Mouse (Mus musculus): ENCODE results near the gene Rpl21. TPM values are rescaled to one million over a fixed set of nuclear protein-coding genes. Genes with fewer than 3 reads are reported as not detected.

Rpl21 gene
- polyA plus RNA-seq, 1 experiment, result 519 TPM

GRCm38 (mm10) chr5:146790944-146791343, 41.7 kb upstream of the Rpl21 start:
- H3K27me3 ChIP-seq (ENCODE audit: control insufficient read depth, insufficient read depth, insufficient read length), result no peaks in the 10 kb centered on the region
- no peak overlapping the region for H3K4me3 ChIP-seq
- no peak overlapping the region for H3K4me2 ChIP-seq (ENCODE audit: low read depth)
- peaks cover 84% of the 10 kb centered on the region for H3K79me2 ChIP-seq (ENCODE audit: control insufficient read depth, insufficient read depth)
- no peaks in the 10 kb centered on the region for H3K36me3 ChIP-seq (ENCODE audit: control insufficient read depth, insufficient read depth)
- TF ChIP-seq POLR2AphosphoS2 (IDR thresholded peaks at IDR 0.05; ENCODE audit: insufficient read length, low read depth), result no peak
- H3ac ChIP-seq (ENCODE audit: control insufficient read depth, insufficient read length), result no peak overlapping the region

- H3K27me3 ChIP-seq (ENCODE audit: control insufficient read depth, insufficient read depth, insufficient read length), result no peaks in the 10 kb centered on the region
- peak overlapping the region; percentile 62 for H3K4me3 ChIP-seq
- TF ChIP-seq SRF (IDR thresholded peaks at IDR 0.05; ENCODE audit: control insufficient read depth, insufficient read length, low read depth) (no peak), CEBPB (IDR thresholded peaks at IDR 0.05; ENCODE audit: insufficient read depth, poor library complexity, severe bottlenecking) (no peak), USF1 (IDR thresholded peaks at IDR 0.05; ENCODE audit: low read depth) (peak; percentile 76), E2F4 (IDR thresholded peaks at IDR 0.05; ENCODE audit: insufficient read depth) (no peak)
- peak overlapping the region; percentile 40 for H3K4me2 ChIP-seq (ENCODE audit: low read depth)
- no peaks in the 10 kb centered on the region for H3K36me3 ChIP-seq (ENCODE audit: control insufficient read depth, insufficient read depth)
- no peak overlapping the region for H3ac ChIP-seq (ENCODE audit: control insufficient read depth, insufficient read length)
- H3K79me2 ChIP-seq (ENCODE audit: control insufficient read depth, insufficient read depth), result peaks cover 71% of the 10 kb centered on the region
These were observed 40.4 kb upstream of the Rpl21 start for GRCm38 (mm10) chr5:146792140-146792791.

GRCm38 (mm10) chr5:146793630-146794083, 39.0 kb upstream of the Rpl21 start:
- TF ChIP-seq E2F4 (IDR thresholded peaks at IDR 0.05; ENCODE audit: insufficient read depth), result no peak
- TF ChIP-seq POLR2A (IDR thresholded peaks at IDR 0.05; ENCODE audit: insufficient read length, low read depth), result no peak
- no peak for TF ChIP-seq REST (IDR thresholded peaks at IDR 0.05; ENCODE audit: insufficient read depth, insufficient read length)
- TF ChIP-seq USF1 (IDR thresholded peaks at IDR 0.05; ENCODE audit: low read depth), result no peak
- TF ChIP-seq TCF3 (IDR thresholded peaks at IDR 0.05; ENCODE audit: insufficient read length, low read depth), result no peak
- no peak for TF ChIP-seq SRF (IDR thresholded peaks at IDR 0.05; ENCODE audit: control insufficient read depth, insufficient read length, low read depth)
- no peak for TF ChIP-seq MYOG (IDR thresholded peaks at IDR 0.05; ENCODE audit: control insufficient read depth in 1 of 3, insufficient read depth in 1 of 3, insufficient read length in 2 of 3, low read depth in 2 of 3)
- TF ChIP-seq MAX (IDR thresholded peaks at IDR 0.05; ENCODE audit: low read depth), result no peak
- Histone ChIP-seq H3K36me3 (ENCODE audit: control insufficient read depth, insufficient read depth) (no peaks in the 10 kb centered on the region), H3ac (ENCODE audit: control insufficient read depth, insufficient read length) (peak overlapping the region; percentile 65), H3K79me2 (ENCODE audit: control insufficient read depth, insufficient read depth) (peaks cover 57% of the 10 kb centered on the region), H3K4me3 (peak overlapping the region; percentile 62), H3K27me3 (ENCODE audit: control insufficient read depth, insufficient read depth, insufficient read length) (no peaks in the 10 kb centered on the region), H3K4me2 (ENCODE audit: low read depth) (peak overlapping the region; percentile 80)

- Histone ChIP-seq H3K79me2 (ENCODE audit: control insufficient read depth, insufficient read depth) (peaks cover 51% of the 10 kb centered on the region), H3K4me2 (ENCODE audit: low read depth) (peak overlapping the region; percentile 80), H3K27me3 (ENCODE audit: control insufficient read depth, insufficient read depth, insufficient read length) (no peaks in the 10 kb centered on the region), H3ac (ENCODE audit: control insufficient read depth, insufficient read length) (peak overlapping the region; percentile 65), H3K4me3 (peak overlapping the region; percentile 62), H3K36me3 (ENCODE audit: control insufficient read depth, insufficient read depth) (no peaks in the 10 kb centered on the region)
- TF ChIP-seq POLR2AphosphoS2 (IDR thresholded peaks at IDR 0.05; ENCODE audit: insufficient read length, low read depth) (peak; percentile 63), POLR2A (IDR thresholded peaks at IDR 0.05; ENCODE audit: insufficient read length, low read depth) (peak; percentile 85), USF1 (IDR thresholded peaks at IDR 0.05; ENCODE audit: low read depth) (no peak)
These were observed 38.4 kb upstream of the Rpl21 start for GRCm38 (mm10) chr5:146794084-146794852.

- Histone ChIP-seq H3K27me3 (ENCODE audit: control insufficient read depth, insufficient read depth, insufficient read length) (no peaks in the 10 kb centered on the region), H3ac (ENCODE audit: control insufficient read depth, insufficient read length) (peak within 1 kb of the TSS; percentile 65), H3K4me2 (ENCODE audit: low read depth) (peak within 1 kb of the TSS; percentile 80), H3K4me3 (peak within 1 kb of the TSS; percentile 62), H3K36me3 (ENCODE audit: control insufficient read depth, insufficient read depth) (no peaks in the 10 kb centered on the region), H3K79me2 (ENCODE audit: control insufficient read depth, insufficient read depth) (peaks cover 45% of the 10 kb centered on the region)
- peak in 2 of 3 experiments; percentile 70 to 89 for TF ChIP-seq MYOD1 (IDR thresholded peaks at IDR 0.05; ENCODE audit: control insufficient read depth in 1 of 3, insufficient read length in 2 of 3, low read depth in 2 of 3)
- TF ChIP-seq TCF12 (IDR thresholded peaks at IDR 0.05; ENCODE audit: insufficient read depth, poor library complexity, severe bottlenecking), result no peak
- TF ChIP-seq MAX (IDR thresholded peaks at IDR 0.05; ENCODE audit: low read depth), result no peak
- TF ChIP-seq SRF (IDR thresholded peaks at IDR 0.05; ENCODE audit: control insufficient read depth, insufficient read length, low read depth), result peak; percentile 64
- TF ChIP-seq TCF3 (IDR thresholded peaks at IDR 0.05; ENCODE audit: insufficient read length, low read depth), result peak; percentile 18
- peak in 2 of 3 experiments; percentile 87 to 89 for TF ChIP-seq MYOG (IDR thresholded peaks at IDR 0.05; ENCODE audit: control insufficient read depth in 1 of 3, insufficient read depth in 1 of 3, insufficient read length in 2 of 3, low read depth in 2 of 3)
- TF ChIP-seq REST (IDR thresholded peaks at IDR 0.05; ENCODE audit: insufficient read depth, insufficient read length), result no peak
- TF ChIP-seq POLR2AphosphoS2 (IDR thresholded peaks at IDR 0.05; ENCODE audit: insufficient read length, low read depth), result no peak
- TF ChIP-seq POLR2A (IDR thresholded peaks at IDR 0.05; ENCODE audit: insufficient read length, low read depth), result peak; percentile 2
These were observed 37.8 kb upstream of the Rpl21 start, which contains the start of gene Usp12 for GRCm38 (mm10) chr5:146794853-146795252. TSS of gene Usp12 (minus strand) at chr5:146795006.
